Mouse (Mus musculus) liver, adult 2 months (tissue): ENCODE measurements at regions not wholly inside any gene's neighbourhood (a gene's known extent, or its start where the extent isn't known, plus 50 kb on each side); places are given as distances from the start of the nearest gene placed in this dataset.

Experiments
- CTCF ChIP-seq: fragments of 200-500 bp; IDR thresholded peaks from 2 replicates; pipeline ENCODE4 v1.5.1; 2011; ENCODE audit warnings: low read depth, low read length, control low read depth
- POLR2A ChIP-seq: fragments of 200-500 bp; IDR thresholded peaks from 2 replicates; pipeline ENCODE4 v1.6.1; 2011; ENCODE audit warnings: low read length, control low read depth; ENCODE audit not compliant: insufficient read depth; ENCODE audit errors: extremely low read depth

- TF ChIP-seq POLR2A, result no peak
- no peak for TF ChIP-seq CTCF
Measured at GRCm38 (mm10) chr12:26577438-26577837, 108.4 kb downstream of the Cmpk2 start.
